Mouse (Mus musculus): ENCODE measurements around the gene Nrarp. TPM values are rescaled to one million over a fixed set of nuclear protein-coding genes. Genes with fewer than 3 reads are reported as not detected.

Gene Nrarp
- polyA plus RNA-seq, 1 experiment from 2014 or later: 14.1 TPM

DNA sequence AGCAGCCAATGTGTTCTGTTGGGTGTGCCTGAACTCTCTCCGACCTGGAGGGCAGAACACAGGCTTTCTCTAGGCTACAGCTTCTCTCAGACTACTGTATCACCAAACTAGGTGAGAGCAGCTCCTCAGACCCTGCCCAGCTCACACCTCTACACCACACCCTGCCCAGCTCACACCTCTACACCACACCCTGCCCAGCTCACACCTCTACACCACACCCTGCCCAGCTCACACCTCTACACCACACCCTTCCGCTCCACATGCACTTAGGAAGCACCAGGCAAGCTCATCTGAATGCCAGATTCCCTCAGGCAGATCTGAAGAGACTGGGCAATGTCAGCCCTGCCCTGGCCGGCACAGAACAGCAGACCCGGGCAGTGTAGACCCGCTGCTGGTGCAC lies 32.7 kb upstream of the Nrarp start:
- no peak for TF ChIP-seq CTCF (IDR thresholded peaks at IDR 0.05)
- no peak for TF ChIP-seq EP300 (IDR thresholded peaks at IDR 0.05)
- Histone ChIP-seq H3K27me3 (replicated peaks; ENCODE audit: insufficient read depth, low read length) (no peaks in the 10 kb centered on the region), H3K4me2 (replicated peaks; ENCODE audit: low read depth, low read length) (no peak overlapping the region), H3K9ac (replicated peaks; ENCODE audit: low read depth) (no peak overlapping the region), H3K36me3 (ENCODE audit: insufficient read depth, low read length) (no peaks in the 10 kb centered on the region), H3K9me3 (ENCODE audit: low read length) (no peaks in the 10 kb centered on the region), H3K4me1 (ENCODE audit: insufficient read depth, low read depth, low read length) (no peaks in the 10 kb centered on the region), H3K27ac (ENCODE audit: low read length) (no peak overlapping the region), H3K4me3 (ENCODE audit: low read depth, low read length) (no peak overlapping the region)
- 72% methylated on average over 5 of the region's 5 CpGs for WGBS
- DNase-seq (ENCODE audit: low spot score) (no peak), ATAC-seq (no peak)

- no peaks in the 10 kb centered on the region for H3K36me3 ChIP-seq (ENCODE audit: insufficient read depth, low read length)
- H3K9ac ChIP-seq (replicated peaks; ENCODE audit: low read depth): no peak overlapping the region
- H3K27me3 ChIP-seq (replicated peaks; ENCODE audit: insufficient read depth, low read length): no peaks in the 10 kb centered on the region
- H3K27ac ChIP-seq (ENCODE audit: low read length): no peak overlapping the region
- no peak overlapping the region for H3K4me2 ChIP-seq (replicated peaks; ENCODE audit: low read depth, low read length)
- 60% methylated on average over 2 of the region's 2 CpGs for WGBS
- H3K4me1 ChIP-seq (ENCODE audit: insufficient read depth, low read depth, low read length): no peaks in the 10 kb centered on the region
- no peak for DNase-seq (ENCODE audit: low spot score)
- TF ChIP-seq EP300 (IDR thresholded peaks at IDR 0.05): no peak
- TF ChIP-seq CTCF (IDR thresholded peaks at IDR 0.05): no peak
- ATAC-seq: no peak
- no peak overlapping the region for H3K4me3 ChIP-seq (ENCODE audit: low read depth, low read length)
- no peaks in the 10 kb centered on the region for H3K9me3 ChIP-seq (ENCODE audit: low read length)
Measured at GRCm38 (mm10) chr2:25149643-25150042, 30.9 kb upstream of the Nrarp start.

- no peaks in the 10 kb centered on the region for H3K27me3 ChIP-seq (replicated peaks; ENCODE audit: insufficient read depth, low read length)
- no peak overlapping the region for H3K9ac ChIP-seq (replicated peaks; ENCODE audit: low read depth)
- no peaks in the 10 kb centered on the region for H3K9me3 ChIP-seq (ENCODE audit: low read length)
- H3K36me3 ChIP-seq (ENCODE audit: insufficient read depth, low read length): no peaks in the 10 kb centered on the region
- no peak overlapping the region for H3K4me3 ChIP-seq (ENCODE audit: low read depth, low read length)
- TF ChIP-seq EP300 (IDR thresholded peaks at IDR 0.05) (no peak), CTCF (IDR thresholded peaks at IDR 0.05) (no peak)
- DNase-seq (ENCODE audit: low spot score) (no peak), ATAC-seq (no peak)
- 58% methylated on average over 4 of the region's 4 CpGs for WGBS
- H3K4me1 ChIP-seq (ENCODE audit: insufficient read depth, low read depth, low read length): no peaks in the 10 kb centered on the region
- H3K4me2 ChIP-seq (replicated peaks; ENCODE audit: low read depth, low read length): no peak overlapping the region
- H3K27ac ChIP-seq (ENCODE audit: low read length): no peak overlapping the region
Measured at GRCm38 (mm10) chr2:25151280-25151956, 29.1 kb upstream of the Nrarp start.

DNA sequence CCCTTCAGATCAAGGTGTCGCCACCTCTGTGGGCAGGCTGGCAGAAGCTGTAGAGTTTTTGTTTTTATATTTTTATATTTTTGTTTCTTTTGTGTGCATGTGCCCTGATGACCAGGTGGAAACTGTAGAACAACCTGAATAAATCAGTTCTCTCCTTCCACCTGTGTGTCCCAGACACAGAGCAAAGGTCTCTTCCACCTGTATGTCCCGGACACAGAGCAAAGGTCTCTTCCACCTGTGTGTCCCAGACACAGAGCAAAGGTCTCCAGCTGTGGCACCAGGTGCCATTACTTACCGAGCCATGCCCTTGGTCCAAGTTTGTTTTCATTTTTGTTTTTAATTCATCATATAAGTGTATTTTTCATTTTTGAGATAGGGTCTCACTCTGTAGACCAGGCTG lies 24.4 kb upstream of the Nrarp start:
- Histone ChIP-seq H3K36me3 (ENCODE audit: insufficient read depth, low read length) (no peaks in the 10 kb centered on the region), H3K27me3 (replicated peaks; ENCODE audit: insufficient read depth, low read length) (no peaks in the 10 kb centered on the region), H3K4me3 (ENCODE audit: low read depth, low read length) (no peak overlapping the region), H3K4me1 (ENCODE audit: insufficient read depth, low read depth, low read length) (no peaks in the 10 kb centered on the region), H3K27ac (ENCODE audit: low read length) (no peak overlapping the region), H3K9ac (replicated peaks; ENCODE audit: low read depth) (no peak overlapping the region), H3K4me2 (replicated peaks; ENCODE audit: low read depth, low read length) (no peak overlapping the region), H3K9me3 (ENCODE audit: low read length) (no peaks in the 10 kb centered on the region)
- WGBS: 86% methylated on average over 3 of the region's 3 CpGs
- DNase-seq (ENCODE audit: low spot score) (no peak), ATAC-seq (no peak)
- no peak for TF ChIP-seq EP300 (IDR thresholded peaks at IDR 0.05)
- TF ChIP-seq CTCF (IDR thresholded peaks at IDR 0.05): no peak

GRCm38 (mm10) chr2:25156990-25157389 lies 23.6 kb upstream of the Nrarp start:
- DNase-seq (ENCODE audit: low spot score): peak; percentile 35
- WGBS: 38% methylated on average over 2 of the region's 2 CpGs

GRCm38 (mm10) chr2:25157655-25158054 lies 22.9 kb upstream of the Nrarp start:
- 48% methylated on average over 2 of the region's 2 CpGs for WGBS
- TF ChIP-seq EP300 (IDR thresholded peaks at IDR 0.05): no peak
- TF ChIP-seq CTCF (IDR thresholded peaks at IDR 0.05): peak; percentile 76
- Histone ChIP-seq H3K4me2 (replicated peaks; ENCODE audit: low read depth, low read length) (no peak overlapping the region), H3K4me3 (ENCODE audit: low read depth, low read length) (no peak overlapping the region), H3K9ac (replicated peaks; ENCODE audit: low read depth) (no peak overlapping the region), H3K27me3 (replicated peaks; ENCODE audit: insufficient read depth, low read length) (no peaks in the 10 kb centered on the region), H3K36me3 (ENCODE audit: insufficient read depth, low read length) (no peaks in the 10 kb centered on the region), H3K27ac (ENCODE audit: low read length) (no peak overlapping the region), H3K4me1 (ENCODE audit: insufficient read depth, low read depth, low read length) (no peaks in the 10 kb centered on the region), H3K9me3 (ENCODE audit: low read length) (no peaks in the 10 kb centered on the region)
- peak; percentile 35 for ATAC-seq
- peak; percentile 57 for DNase-seq (ENCODE audit: low spot score)

More at GRCm38 (mm10) chr2:25156990-25157389, 23.6 kb upstream of the Nrarp start:
- H3K4me2 ChIP-seq (replicated peaks; ENCODE audit: low read depth, low read length): no peak overlapping the region
- TF ChIP-seq CTCF (IDR thresholded peaks at IDR 0.05): peak; percentile 58
- TF ChIP-seq EP300 (IDR thresholded peaks at IDR 0.05): no peak
- ATAC-seq: no peak
- H3K27me3 ChIP-seq (replicated peaks; ENCODE audit: insufficient read depth, low read length): no peaks in the 10 kb centered on the region
- H3K9ac ChIP-seq (replicated peaks; ENCODE audit: low read depth): no peak overlapping the region
- H3K9me3 ChIP-seq (ENCODE audit: low read length): no peaks in the 10 kb centered on the region
- no peak overlapping the region for H3K27ac ChIP-seq (ENCODE audit: low read length)
- no peaks in the 10 kb centered on the region for H3K4me1 ChIP-seq (ENCODE audit: insufficient read depth, low read depth, low read length)
- H3K4me3 ChIP-seq (ENCODE audit: low read depth, low read length): no peak overlapping the region
- no peaks in the 10 kb centered on the region for H3K36me3 ChIP-seq (ENCODE audit: insufficient read depth, low read length)
